Mouse (Mus musculus): Measurements from ENCODE around the gene Eps8l3. TPM values are rescaled to one million over a fixed set of nuclear protein-coding genes. Genes with fewer than 3 reads are reported as not detected.
"Not testable (repeated sequence)": the region's sequence is repeated elsewhere in the genome, so short reads cannot be mapped to it uniquely, and the experiment has no call there.

Eps8l3 gene
- polyA plus RNA-seq, 1 experiment from 2014 or later: not detected

DNA sequence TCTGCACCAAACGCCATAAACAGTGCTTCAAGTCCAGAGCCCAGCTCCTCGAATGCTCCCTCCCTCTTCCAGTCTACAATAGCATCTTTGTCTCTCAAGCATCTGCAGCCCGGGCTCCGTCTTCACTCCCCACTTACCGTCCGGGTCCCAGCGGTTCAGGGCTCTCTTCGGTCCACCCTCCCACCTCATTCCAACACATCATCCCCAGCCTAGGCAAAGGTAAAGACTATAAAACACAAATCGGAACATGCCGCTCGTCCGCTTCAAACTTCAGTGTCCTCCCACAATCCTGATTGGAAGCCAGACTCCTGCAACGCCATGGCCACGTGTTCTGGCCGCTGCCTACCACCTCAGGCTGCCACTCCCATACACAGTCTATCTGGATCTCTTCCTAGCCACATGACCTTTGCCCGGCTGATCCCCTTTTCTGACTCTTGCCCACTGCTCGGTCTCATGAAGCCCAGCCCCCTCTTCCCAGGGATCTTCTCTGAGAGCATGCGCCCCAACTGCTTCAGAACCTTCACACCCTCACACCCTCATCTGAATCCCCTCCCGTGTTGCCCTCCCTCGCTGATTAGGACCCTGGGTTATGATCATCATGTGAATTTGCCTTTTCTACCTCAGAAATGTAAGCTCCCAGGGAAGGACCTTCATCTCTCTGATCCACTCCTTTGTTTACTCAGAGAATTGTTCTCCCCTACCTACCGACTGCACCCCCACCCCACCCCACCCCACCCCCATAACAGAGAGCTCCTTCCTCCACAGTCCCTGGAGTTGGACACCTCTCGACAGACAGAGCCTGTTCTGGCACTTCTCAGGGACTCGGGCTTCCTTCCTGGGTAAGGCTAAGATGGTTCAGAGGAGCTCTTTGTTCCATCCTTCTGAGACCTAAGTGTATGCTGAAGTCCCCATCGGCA, 3.4 kb upstream of the Eps8l3 start:
- Histone ChIP-seq H3K4me1 (ENCODE audit: control insufficient read depth, insufficient read depth, low read length) (peaks cover 5% of the 10 kb centered on the region), H3K36me3 (ENCODE audit: control insufficient read depth, insufficient read depth, low read length) (no peaks in the 10 kb centered on the region), H3K27me3 (ENCODE audit: control insufficient read depth, insufficient read depth, low read depth, low read length) (no peaks in the 10 kb centered on the region), H3K9me3 (replicated peaks; ENCODE audit: control insufficient read depth, low read length, poor library complexity, severe bottlenecking) (no peaks in the 10 kb centered on the region), H3K9ac (ENCODE audit: low read depth, low read length) (no peak overlapping the region), H3K4me3 (ENCODE audit: low read depth, low read length) (no peak overlapping the region), H3K27ac (ENCODE audit: low read length) (no peak overlapping the region), H3K4me2 (ENCODE audit: low read length) (no peak overlapping the region)
- WGBS: 77% methylated on average over 24 of the region's 24 CpGs
- no peak for ATAC-seq

DNA sequence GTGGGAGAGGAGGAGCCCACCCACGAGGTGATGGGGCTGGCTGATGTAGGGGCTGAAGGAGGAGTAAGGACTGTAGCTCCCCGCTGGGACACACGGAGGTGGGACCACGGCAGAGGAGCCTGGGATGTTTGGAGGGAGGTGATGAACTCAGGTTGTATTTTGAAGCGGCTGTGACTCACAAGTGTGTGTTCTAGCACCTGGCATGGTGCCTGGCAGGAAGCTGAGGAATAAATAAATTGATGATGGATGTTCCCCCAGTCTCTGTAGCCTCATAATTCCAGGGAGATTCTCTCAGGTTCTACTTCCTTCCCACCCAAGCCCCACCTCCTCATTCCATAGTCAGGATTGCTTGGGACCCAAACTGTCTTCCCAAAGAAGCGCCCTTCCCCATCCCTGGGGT, 1.8 kb upstream of the Eps8l3 start:
- Histone ChIP-seq H3K4me2 (ENCODE audit: low read length) (no peak overlapping the region), H3K9ac (ENCODE audit: low read depth, low read length) (no peak overlapping the region), H3K36me3 (ENCODE audit: control insufficient read depth, insufficient read depth, low read length) (no peaks in the 10 kb centered on the region), H3K4me1 (ENCODE audit: control insufficient read depth, insufficient read depth, low read length) (no peaks in the 10 kb centered on the region), H3K4me3 (ENCODE audit: low read depth, low read length) (no peak overlapping the region), H3K9me3 (replicated peaks; ENCODE audit: control insufficient read depth, low read length, poor library complexity, severe bottlenecking) (no peaks in the 10 kb centered on the region), H3K27ac (ENCODE audit: low read length) (no peak overlapping the region), H3K27me3 (ENCODE audit: control insufficient read depth, insufficient read depth, low read depth, low read length) (no peaks in the 10 kb centered on the region)
- WGBS: 79% methylated on average over 6 of the region's 6 CpGs
- ATAC-seq: no peak

DNA sequence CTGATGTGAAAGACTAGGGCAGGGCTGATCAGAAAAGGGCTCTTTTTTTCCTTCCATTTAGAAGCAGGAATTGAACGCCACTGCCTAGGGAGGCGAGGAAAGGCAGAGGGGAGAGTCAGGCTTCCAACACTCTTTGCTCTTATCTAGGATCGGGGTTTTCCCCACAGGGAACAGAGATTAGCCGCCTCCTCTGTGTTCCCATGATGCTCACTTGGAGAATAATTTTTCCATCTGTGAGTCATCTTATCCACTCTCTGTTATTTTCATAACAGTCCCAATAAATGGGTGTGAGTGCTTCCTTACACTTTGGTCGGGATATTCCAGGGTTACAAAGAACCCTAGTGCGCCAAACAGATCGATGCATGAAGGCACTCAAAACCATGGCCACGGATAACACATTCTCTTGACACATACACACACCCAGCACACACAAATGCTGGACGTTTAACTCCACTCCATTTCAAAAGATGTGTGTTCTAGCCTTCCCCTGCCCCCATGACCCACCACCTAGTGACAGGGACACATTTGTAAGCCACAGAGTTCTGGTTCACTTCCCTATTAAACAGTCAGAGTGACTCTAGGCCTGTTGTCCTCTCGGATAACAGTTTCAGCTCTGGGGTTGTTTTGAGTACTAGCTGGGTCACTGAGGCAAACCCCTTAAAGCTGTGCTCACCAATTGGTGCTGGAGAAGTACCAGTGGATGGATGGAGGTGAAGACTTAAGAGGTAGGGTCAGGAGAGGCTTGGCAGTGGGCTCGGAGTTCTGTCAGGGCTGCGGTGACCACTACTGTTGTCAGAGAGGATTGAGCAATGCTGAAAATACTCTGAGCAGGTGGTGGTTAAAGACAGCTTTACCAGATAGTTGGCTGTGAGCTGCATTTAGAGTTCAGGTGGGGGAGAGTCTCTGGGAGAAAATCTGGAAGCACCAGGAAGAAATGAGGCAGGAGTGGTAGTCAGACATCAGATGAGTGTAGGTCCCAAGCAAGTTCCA, 1.0 kb downstream of the Eps8l3 start:
- H3K9ac ChIP-seq (ENCODE audit: low read depth, low read length): no peak overlapping the region
- no peaks in the 10 kb centered on the region for H3K9me3 ChIP-seq (replicated peaks; ENCODE audit: control insufficient read depth, low read length, poor library complexity, severe bottlenecking)
- H3K4me1 ChIP-seq (ENCODE audit: control insufficient read depth, insufficient read depth, low read length): no peaks in the 10 kb centered on the region
- H3K27me3 ChIP-seq (ENCODE audit: control insufficient read depth, insufficient read depth, low read depth, low read length): no peaks in the 10 kb centered on the region
- 87% methylated on average over 12 of the region's 12 CpGs for WGBS
- H3K4me3 ChIP-seq (ENCODE audit: low read depth, low read length): no peak overlapping the region
- no peak overlapping the region for H3K27ac ChIP-seq (ENCODE audit: low read length)
- H3K4me2 ChIP-seq (ENCODE audit: low read length): no peak overlapping the region
- no peaks in the 10 kb centered on the region for H3K36me3 ChIP-seq (ENCODE audit: control insufficient read depth, insufficient read depth, low read length)
- ATAC-seq: no peak

DNA sequence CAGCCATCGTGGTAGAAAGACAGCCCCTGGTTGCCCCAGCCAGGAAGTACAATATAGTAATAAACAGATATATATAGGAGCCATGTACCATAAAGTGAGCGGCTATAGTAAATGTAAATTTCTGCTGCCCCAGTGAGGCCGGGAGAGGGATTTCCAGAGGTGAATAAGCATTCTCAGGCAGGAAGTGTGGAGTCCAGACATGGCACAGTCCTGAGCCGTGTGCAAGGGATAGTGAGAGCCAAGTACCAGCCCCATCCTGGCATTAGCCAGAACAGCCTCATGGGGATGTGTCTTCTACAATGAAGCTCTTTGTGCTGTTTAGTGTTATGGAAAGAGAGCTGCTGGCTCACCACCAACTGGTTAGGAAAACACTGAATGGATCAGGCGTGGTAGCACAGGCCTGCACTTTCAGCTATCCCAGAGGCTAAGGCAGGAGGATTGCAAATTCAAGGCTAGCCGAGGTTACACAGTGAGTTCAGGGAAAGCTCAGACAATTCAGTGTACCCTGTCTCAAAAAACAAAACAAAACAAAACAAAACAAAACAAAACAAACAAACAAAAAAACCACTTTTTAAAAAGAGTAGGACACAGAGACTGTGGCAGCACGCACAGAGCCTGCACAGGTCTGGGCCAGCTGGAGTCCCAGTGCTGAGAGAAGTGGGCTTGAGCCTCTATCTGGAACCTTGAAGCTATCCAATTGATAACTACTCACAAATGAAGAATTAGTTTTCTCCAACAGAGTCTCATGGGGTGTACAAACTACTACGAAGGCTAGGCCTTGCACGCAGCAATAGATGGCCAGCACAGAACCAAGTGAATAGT, 10.9 kb downstream of the Eps8l3 start:
- Histone ChIP-seq H3K9me3 (replicated peaks; ENCODE audit: control insufficient read depth, low read length, poor library complexity, severe bottlenecking) (no peaks in the 10 kb centered on the region), H3K4me2 (ENCODE audit: low read length) (no peak overlapping the region), H3K4me1 (ENCODE audit: control insufficient read depth, insufficient read depth, low read length) (no peaks in the 10 kb centered on the region), H3K9ac (ENCODE audit: low read depth, low read length) (no peak overlapping the region), H3K36me3 (ENCODE audit: control insufficient read depth, insufficient read depth, low read length) (no peaks in the 10 kb centered on the region; the same call in 1 of the 2 replicates), H3K27me3 (ENCODE audit: control insufficient read depth, insufficient read depth, low read depth, low read length) (no peaks in the 10 kb centered on the region), H3K27ac (ENCODE audit: low read length) (peak overlapping the region; percentile 55), H3K4me3 (ENCODE audit: low read depth, low read length) (no peak overlapping the region)
- ATAC-seq: peak; percentile 95
- 80% methylated on average over 9 of the region's 9 CpGs for WGBS

DNA sequence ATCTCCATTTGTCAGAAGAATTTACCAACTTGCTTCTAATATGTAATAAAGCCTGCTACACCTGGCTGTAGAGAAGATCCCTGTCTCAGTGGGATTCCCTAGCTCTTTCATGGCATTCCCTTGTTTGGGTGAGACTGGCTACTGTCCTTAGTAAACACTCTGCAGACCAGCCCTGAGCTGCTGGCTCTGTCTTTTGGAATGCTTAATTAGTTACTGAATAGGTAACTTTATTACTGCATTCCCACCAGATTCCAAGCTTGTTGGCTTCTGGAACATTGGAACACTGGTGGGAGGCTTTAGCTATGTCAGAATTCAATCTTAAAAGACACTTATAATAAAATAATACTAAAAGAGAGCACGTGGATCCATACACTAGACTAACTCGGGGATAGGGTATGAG, 12.2 kb downstream of the Eps8l3 start:
- not testable (repeated sequence) for H3K4me2 ChIP-seq (ENCODE audit: low read length); H3K36me3 ChIP-seq (ENCODE audit: control insufficient read depth, insufficient read depth, low read length); H3K9ac ChIP-seq (ENCODE audit: low read depth, low read length); H3K4me1 ChIP-seq (ENCODE audit: control insufficient read depth, insufficient read depth, low read length); H3K27me3 ChIP-seq (ENCODE audit: control insufficient read depth, insufficient read depth, low read depth, low read length); H3K4me3 ChIP-seq (ENCODE audit: low read depth, low read length); H3K27ac ChIP-seq (ENCODE audit: low read length); ATAC-seq; H3K9me3 ChIP-seq (replicated peaks; ENCODE audit: control insufficient read depth, low read length, poor library complexity, severe bottlenecking)
- 81% methylated on average over 2 of the region's 2 CpGs for WGBS

DNA sequence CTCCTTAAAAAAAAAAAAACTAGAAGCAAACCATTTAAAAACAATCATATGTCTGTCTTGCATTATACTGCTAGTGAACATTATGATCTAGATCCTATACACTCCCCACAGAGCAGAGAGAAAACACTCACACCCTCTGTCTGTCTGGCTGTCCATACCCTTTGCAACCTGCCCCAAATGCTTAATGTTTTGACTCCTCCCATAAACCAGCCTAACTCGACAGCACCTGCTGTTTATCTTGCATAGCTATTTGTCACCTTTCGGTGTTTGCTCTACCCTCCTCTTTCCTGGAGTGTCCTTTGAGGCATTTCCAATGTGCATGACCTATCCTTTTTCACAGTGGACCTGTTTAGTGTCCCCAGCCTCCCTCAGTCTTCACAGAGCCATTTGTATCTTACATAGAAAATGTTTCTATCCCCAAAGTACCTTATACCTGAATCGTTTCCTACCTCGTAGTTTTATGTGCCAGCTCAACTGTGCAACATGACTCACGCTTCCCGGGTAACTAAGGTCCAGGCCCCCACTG, 18.2 kb downstream of the Eps8l3 start:
- H3K27me3 ChIP-seq (ENCODE audit: control insufficient read depth, insufficient read depth, low read depth, low read length): no peaks in the 10 kb centered on the region
- H3K4me2 ChIP-seq (ENCODE audit: low read length): peak overlapping the region; percentile 81
- WGBS: 11% methylated on average over 6 of the region's 6 CpGs
- no peaks in the 10 kb centered on the region for H3K9me3 ChIP-seq (replicated peaks; ENCODE audit: control insufficient read depth, low read length, poor library complexity, severe bottlenecking)
- ATAC-seq: peak; percentile 21
- peaks cover 7% of the 10 kb centered on the region for H3K4me1 ChIP-seq (ENCODE audit: control insufficient read depth, insufficient read depth, low read length)
- H3K9ac ChIP-seq (ENCODE audit: low read depth, low read length): peak overlapping the region; percentile 91
- no peak overlapping the region for H3K27ac ChIP-seq (ENCODE audit: low read length)
- H3K4me3 ChIP-seq (ENCODE audit: low read depth, low read length): peak overlapping the region; percentile 87
- H3K36me3 ChIP-seq (ENCODE audit: control insufficient read depth, insufficient read depth, low read length): peaks cover 16% of the 10 kb centered on the region

DNA sequence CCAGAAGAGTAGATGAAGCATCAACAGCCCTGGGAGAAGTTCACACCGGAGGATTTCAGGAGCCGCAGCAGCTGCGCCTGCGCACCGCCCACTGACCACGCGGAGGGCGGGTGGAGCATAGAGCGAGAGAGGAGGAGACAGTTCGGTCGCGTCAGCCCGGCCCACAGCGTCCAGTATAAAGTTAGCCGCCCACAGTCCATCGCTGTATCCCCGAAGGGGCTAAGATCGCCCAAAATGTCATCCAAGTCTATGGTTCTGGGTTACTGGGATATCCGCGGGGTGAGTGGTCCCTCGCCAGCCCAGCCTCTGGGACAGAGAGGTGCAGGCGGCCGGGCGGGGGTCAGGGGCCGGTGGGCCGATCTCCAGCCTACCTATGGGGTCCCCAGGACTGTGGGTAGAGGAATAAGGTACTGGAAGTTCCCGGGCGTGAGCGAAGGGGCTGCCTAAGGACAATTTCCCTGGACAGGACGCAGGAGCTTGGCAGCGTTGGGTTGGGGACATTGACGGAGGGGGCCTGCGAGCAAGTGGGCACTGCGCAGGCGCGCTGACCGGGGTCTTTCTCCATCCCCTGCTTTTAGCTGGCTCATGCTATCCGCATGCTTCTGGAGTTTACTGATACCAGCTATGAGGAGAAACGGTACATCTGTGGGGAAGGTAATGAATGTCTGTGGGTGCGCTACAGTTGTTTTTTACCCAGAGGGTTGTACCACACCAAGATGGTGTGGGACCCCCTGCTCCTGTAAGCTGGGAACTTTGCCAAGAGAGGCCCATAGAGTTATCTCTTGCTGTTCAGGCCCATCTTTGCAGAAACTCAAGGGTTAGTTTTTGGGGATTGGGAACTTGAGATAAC, 18.9 kb downstream of the Eps8l3 start, which contains the start of gene Gstm5:
Gene Gstm5 (plus strand): TSS at position 102 of the 850 bp plus-strand sequence.
- Histone ChIP-seq H3K4me1 (ENCODE audit: control insufficient read depth, insufficient read depth, low read length) (peaks cover 7% of the 10 kb centered on the region), H3K4me3 (ENCODE audit: low read depth, low read length) (peak within 1 kb of the TSS; percentile 87), H3K9me3 (replicated peaks; ENCODE audit: control insufficient read depth, low read length, poor library complexity, severe bottlenecking) (no peaks in the 10 kb centered on the region), H3K36me3 (ENCODE audit: control insufficient read depth, insufficient read depth, low read length) (peaks cover 16% of the 10 kb centered on the region), H3K9ac (ENCODE audit: low read depth, low read length) (peak within 1 kb of the TSS; percentile 91), H3K27ac (ENCODE audit: low read length) (peak within 1 kb of the TSS; percentile 85), H3K4me2 (ENCODE audit: low read length) (peak within 1 kb of the TSS; percentile 81), H3K27me3 (ENCODE audit: control insufficient read depth, insufficient read depth, low read depth, low read length) (no peaks in the 10 kb centered on the region)
- peak; percentile 97 for ATAC-seq
- WGBS: 4% methylated on average over 40 of the region's 40 CpGs
